Mouse (Mus musculus) liver, adult 2 months (tissue): ENCODE measurements at regions not wholly inside any gene's neighbourhood (a gene's known extent, or its start where the extent isn't known, plus 50 kb on each side); places are given as distances from the start of the nearest gene placed in this dataset.

ENCODE experiments used
- DNase-seq: peaks from one replicate; pipeline ENCODE4 v3.0.0-alpha.2; 2011; ENCODE audit warnings: low read depth, low spot score; ENCODE audit errors: extremely low read depth
- H3K27ac ChIP-seq: fragments of 200-500 bp; replicated peaks from 2 replicates; pipeline ENCODE4 v1.5.1; 2012; ENCODE audit warnings: low read depth, mild to moderate bottlenecking, control low read depth, inconsistent platforms, low read length; ENCODE audit not compliant: insufficient read depth
- H3K27me3 ChIP-seq: fragments of 200-500 bp; 2 replicates; pipeline ENCODE4 v1.6.1; 2012; ENCODE audit warnings: mild to moderate bottlenecking, moderate library complexity, low read length, inconsistent platforms; ENCODE audit not compliant: control insufficient read depth, insufficient read depth
- H3K36me3 ChIP-seq: fragments of 200-500 bp; 2 replicates; pipeline ENCODE4 v1.6.1; 2012; ENCODE audit warnings: low read length, inconsistent platforms; ENCODE audit not compliant: control insufficient read depth, insufficient read depth
- H3K4me1 ChIP-seq: fragments of 200-500 bp; 2 replicates; pipeline ENCODE4 v1.6.1; 2011; ENCODE audit warnings: low read length; ENCODE audit not compliant: control insufficient read depth, insufficient read depth
- H3K4me3 ChIP-seq: fragments of 200-500 bp; 2 replicates; pipeline ENCODE4 v1.5.1; 2011; ENCODE audit warnings: low read depth, mild to moderate bottlenecking, control low read depth, low read length, moderate library complexity; ENCODE audit not compliant: insufficient read depth
- H3K79me2 ChIP-seq: fragments of 200-500 bp; 2 replicates; pipeline ENCODE4 v1.6.1; 2012; ENCODE audit warnings: inconsistent platforms, mild to moderate bottlenecking, low read length, moderate library complexity; ENCODE audit not compliant: control insufficient read depth, insufficient read depth
- H3K9ac ChIP-seq: fragments of 200-500 bp; 2 replicates; pipeline ENCODE4 v1.6.1; 2012; ENCODE audit warnings: low read depth, mild to moderate bottlenecking, control low read depth, inconsistent platforms, low read length
- CTCF ChIP-seq: fragments of 200-500 bp; IDR thresholded peaks from 2 replicates; pipeline ENCODE4 v1.5.1; 2011; ENCODE audit warnings: low read depth, low read length, control low read depth
- POLR2A ChIP-seq: fragments of 200-500 bp; IDR thresholded peaks from 2 replicates; pipeline ENCODE4 v1.6.1; 2011; ENCODE audit warnings: low read length, control low read depth; ENCODE audit not compliant: insufficient read depth; ENCODE audit errors: extremely low read depth
- WGBS: fragments of 180-500 bp; shearing (Covaris S2); methylation state at CpG from one replicate; pipeline ENCODE4 v1.1.7; 2018; 5-methylcytosine and 5-hydroxymethylcytosine counted together

DNA sequence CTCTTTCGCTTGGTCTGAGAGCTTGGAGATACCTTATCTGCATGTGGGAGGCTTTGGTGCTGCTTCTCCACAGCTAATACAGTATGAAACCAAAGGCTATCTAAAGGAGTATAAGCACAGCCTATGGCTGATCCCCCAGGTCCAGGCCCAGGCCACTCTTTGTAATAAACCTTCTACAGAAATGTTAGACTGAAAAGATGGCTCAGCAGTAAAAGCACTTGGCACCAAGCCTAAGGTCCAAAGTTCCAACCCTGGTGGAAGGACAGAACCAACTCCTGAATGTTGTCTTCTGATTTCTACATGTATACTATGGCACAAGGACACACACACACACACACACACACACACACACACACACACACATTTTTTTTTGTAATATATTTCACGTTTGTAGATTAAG, 1397.2 kb upstream of the Cntnap5a start:
- no peak for DNase-seq
- Histone ChIP-seq H3K4me3 (no peak overlapping the region), H3K4me1 (no peaks in the 10 kb centered on the region), H3K79me2 (no peaks in the 10 kb centered on the region), H3K9ac (no peak overlapping the region), H3K27ac (no peak overlapping the region), H3K36me3 (no peaks in the 10 kb centered on the region), H3K27me3 (no peaks in the 10 kb centered on the region)
- WGBS: 77% methylated on average over 2 of the region's 2 CpGs
- no peak for TF ChIP-seq POLR2A
- no peak for TF ChIP-seq CTCF

DNA sequence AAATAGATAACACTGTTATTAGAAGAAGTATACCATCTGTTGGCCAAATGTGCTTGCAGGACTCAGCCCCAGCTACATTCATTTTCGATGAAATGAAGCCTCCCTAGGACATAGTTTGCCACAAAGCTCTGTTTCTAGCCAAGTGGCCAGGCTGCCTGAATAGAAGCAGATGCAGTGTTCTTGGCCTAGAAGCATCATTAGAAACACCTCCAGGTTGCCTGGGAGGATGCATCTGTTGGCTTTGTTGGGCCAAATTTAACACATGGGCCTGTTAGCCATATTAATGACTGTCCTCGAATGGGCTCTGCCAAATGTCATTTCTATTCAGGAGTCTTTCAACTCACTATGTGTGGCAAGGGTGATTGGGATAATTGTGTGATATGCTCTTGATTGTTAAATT, 1354.0 kb upstream of the Cntnap5a start:
- H3K4me1 ChIP-seq: no peaks in the 10 kb centered on the region
- H3K36me3 ChIP-seq: no peaks in the 10 kb centered on the region
- TF ChIP-seq POLR2A (no peak), CTCF (no peak)
- H3K4me3 ChIP-seq: no peak overlapping the region
- H3K27ac ChIP-seq: no peak overlapping the region
- H3K27me3 ChIP-seq: no peaks in the 10 kb centered on the region
- no peak for DNase-seq
- H3K9ac ChIP-seq: no peak overlapping the region
- WGBS: 60% methylated on average over 2 of the region's 2 CpGs
- no peaks in the 10 kb centered on the region for H3K79me2 ChIP-seq

GRCm38 (mm10) chr1:114358215-114358995, 1326.2 kb upstream of the Cntnap5a start:
- TF ChIP-seq CTCF (no peak), POLR2A (no peak)
- Histone ChIP-seq H3K4me3 (no peak overlapping the region), H3K27me3 (no peaks in the 10 kb centered on the region), H3K36me3 (no peaks in the 10 kb centered on the region), H3K27ac (no peak overlapping the region), H3K4me1 (no peaks in the 10 kb centered on the region), H3K79me2 (no peaks in the 10 kb centered on the region), H3K9ac (no peak overlapping the region)
- no peak for DNase-seq

GRCm38 (mm10) chr1:114392034-114392433, 1292.5 kb upstream of the Cntnap5a start:
- H3K27ac ChIP-seq: no peak overlapping the region
- no peaks in the 10 kb centered on the region for H3K4me1 ChIP-seq
- H3K4me3 ChIP-seq: no peak overlapping the region
- peak; percentile 12 for DNase-seq
- H3K79me2 ChIP-seq: no peaks in the 10 kb centered on the region
- no peaks in the 10 kb centered on the region for H3K36me3 ChIP-seq
- 68% methylated on average over 3 of the region's 3 CpGs for WGBS
- H3K9ac ChIP-seq: no peak overlapping the region
- TF ChIP-seq CTCF: no peak
- TF ChIP-seq POLR2A: no peak
- no peaks in the 10 kb centered on the region for H3K27me3 ChIP-seq
